Mouse (Mus musculus) c-Kit-positive CD71-negative TER-119-negative erythroid progenitor cells, embryonic 14.5 days (primary cell): ENCODE measurements around the gene Csrnp3.

Experiments used
- DNase-seq: peaks from one replicate; pipeline ENCODE4 v3.0.0-alpha.2; 2013; ENCODE audit warnings: low read depth

Csrnp3 gene

GRCm38 (mm10) chr2:65953726-65954340, 108.3 kb downstream of the Csrnp3 start:
- no peak for DNase-seq

GRCm38 (mm10) chr2:65955804-65956203, 110.2 kb downstream of the Csrnp3 start:
- DNase-seq: no peak

GRCm38 (mm10) chr2:65956727-65957126, 111.2 kb downstream of the Csrnp3 start:
- DNase-seq: no peak

GRCm38 (mm10) chr2:65963420-65963819, 117.9 kb downstream of the Csrnp3 start:
- DNase-seq: no peak

GRCm38 (mm10) chr2:65968810-65969209, 123.2 kb downstream of the Csrnp3 start:
- no peak for DNase-seq

- DNase-seq: no peak
These were observed 128.3 kb downstream of the Csrnp3 start for GRCm38 (mm10) chr2:65973907-65974306.

GRCm38 (mm10) chr2:65975383-65975782, 129.8 kb downstream of the Csrnp3 start:
- no peak for DNase-seq

- no peak for DNase-seq
These were observed 133.9 kb downstream of the Csrnp3 start for GRCm38 (mm10) chr2:65979338-65980053.

- no peak for DNase-seq
These were observed 135.9 kb downstream of the Csrnp3 start for GRCm38 (mm10) chr2:65981470-65981869.

- no peak for DNase-seq
These were observed 136.4 kb downstream of the Csrnp3 start for GRCm38 (mm10) chr2:65981965-65982364.

GRCm38 (mm10) chr2:65985706-65986105, 140.1 kb downstream of the Csrnp3 start:
- no peak for DNase-seq

GRCm38 (mm10) chr2:65987069-65987468, 141.5 kb downstream of the Csrnp3 start:
- no peak for DNase-seq

- no peak for DNase-seq
These were observed 142.0 kb downstream of the Csrnp3 start for GRCm38 (mm10) chr2:65987588-65987987.

GRCm38 (mm10) chr2:65988788-65989187, 143.2 kb downstream of the Csrnp3 start:
- no peak for DNase-seq

- DNase-seq: no peak
These were observed 144.5 kb downstream of the Csrnp3 start for GRCm38 (mm10) chr2:65990108-65990507.

GRCm38 (mm10) chr2:65990754-65991153, 145.2 kb downstream of the Csrnp3 start:
- no peak for DNase-seq

GRCm38 (mm10) chr2:65993371-65993770, 147.8 kb downstream of the Csrnp3 start:
- DNase-seq: no peak

- DNase-seq: no peak
These were observed 149.4 kb downstream of the Csrnp3 start for GRCm38 (mm10) chr2:65994886-65995468.

GRCm38 (mm10) chr2:65998747-65999146, 153.2 kb downstream of the Csrnp3 start:
- DNase-seq: no peak

- DNase-seq: no peak
These were observed 163.6 kb downstream of the Csrnp3 start for GRCm38 (mm10) chr2:66008995-66009654.

GRCm38 (mm10) chr2:66009677-66010076, 164.1 kb downstream of the Csrnp3 start:
- no peak for DNase-seq

GRCm38 (mm10) chr2:66018711-66019110, 173.1 kb downstream of the Csrnp3 start:
- DNase-seq: no peak

GRCm38 (mm10) chr2:66019235-66019634, 173.7 kb downstream of the Csrnp3 start:
- DNase-seq: no peak
